Mouse (Mus musculus): ENCODE measurements around the gene Gm20388.

DNA sequence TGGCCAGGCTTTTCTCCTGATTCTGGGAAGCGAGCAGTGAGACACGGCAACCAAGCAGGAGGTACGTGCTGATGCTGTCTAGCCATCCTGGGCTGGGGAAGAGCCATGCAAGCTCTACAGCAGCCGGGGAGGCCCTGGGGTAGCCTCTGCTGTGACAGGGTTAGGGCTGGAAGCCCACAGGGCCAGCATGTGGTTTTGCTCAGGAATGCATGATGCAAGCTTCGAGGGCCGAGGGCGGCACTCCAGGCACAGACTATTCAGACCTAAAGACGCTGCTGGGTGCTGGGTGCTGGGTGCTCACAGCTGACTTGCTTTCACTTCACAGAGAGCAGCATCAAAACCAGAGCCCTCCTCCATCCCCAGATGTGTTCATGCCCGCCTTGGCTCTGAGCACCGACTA, 1382.8 kb downstream of the Gm20388 start:
- TF ChIP-seq POLR2A (IDR thresholded peaks at IDR 0.05; ENCODE audit: insufficient read depth, low read length): no peak
- no peak for TF ChIP-seq CTCF (IDR thresholded peaks at IDR 0.05; ENCODE audit: low read depth, low read length)
- TF ChIP-seq EP300 (IDR thresholded peaks at IDR 0.05; ENCODE audit: insufficient read depth, low read depth, low read length): no peak

All from ES-Bruce4 (cell line).